Comparison of ENCODE assay signal across 24 mouse cellular contexts in the genomic region with DNA sequence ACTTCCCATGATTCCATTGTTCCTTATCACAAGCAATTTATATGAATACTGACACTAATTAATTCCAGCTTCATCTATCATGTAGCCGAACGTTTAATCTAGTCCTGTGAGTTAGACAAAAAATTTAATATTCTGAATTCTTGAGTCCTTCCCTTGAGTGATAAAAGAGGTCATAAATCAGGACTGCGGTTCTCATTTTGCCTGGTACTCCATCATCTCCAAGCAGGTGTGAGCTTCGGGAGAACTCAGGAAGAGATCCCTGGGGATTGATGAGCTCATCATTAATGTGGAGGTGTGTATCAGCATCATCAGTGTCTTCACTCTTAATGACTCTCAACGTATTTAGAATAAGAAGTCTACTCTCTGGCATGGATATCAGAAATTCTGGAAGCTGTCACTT.
"Had no signal": no experiment of that assay in that cellular context is flagged by ENCODE, and none has a peak within 500 bp of the region (broad histone marks: within the 10 kb centered on the region; RNA-seq: fewer than 3 reads in every experiment).

No protein-coding gene starts in this region.

- H3K4me1 ChIP-seq: heart, embryonic 10.5 days; heart, embryonic 12.5 days; hindbrain, embryonic 12.5 days; intestine, embryonic 15.5 days; limb, embryonic 10.5 days; limb, embryonic 12.5 days; liver, embryonic 13.5 days had no signal

- H3K4me2 ChIP-seq: heart, embryonic 12.5 days; hindbrain, embryonic 12.5 days; intestine, embryonic 15.5 days; limb, embryonic 12.5 days; liver, embryonic 11.5 days; liver, embryonic 13.5 days had no signal

- H3K4me3 ChIP-seq: gastrocnemius, adult 2 months; heart, embryonic 10.5 days; heart, embryonic 12.5 days; hindbrain, embryonic 12.5 days; intestine, embryonic 15.5 days; layer of hippocampus, adult 2 months; left cerebral cortex, adult 2 months; limb, embryonic 10.5 days; limb, embryonic 12.5 days; liver, embryonic 13.5 days had no signal

- H3K36me3 ChIP-seq: heart, embryonic 10.5 days; heart, embryonic 12.5 days; hindbrain, embryonic 12.5 days; intestine, embryonic 15.5 days; limb, embryonic 10.5 days; limb, embryonic 12.5 days; liver, embryonic 13.5 days had no signal

- ATAC-seq: forebrain, embryonic 16.5 days; inflammation-experienced regulatory T-cells, adult 6 months; intestine, embryonic 15.5 days; intestine, postnatal 0 days had no signal

- H3K27ac ChIP-seq: gastrocnemius, adult 2 months; heart, embryonic 10.5 days; hindbrain, embryonic 12.5 days; intestine, embryonic 15.5 days; layer of hippocampus, adult 2 months; left cerebral cortex, adult 2 months; limb, embryonic 10.5 days; limb, embryonic 12.5 days; liver, embryonic 13.5 days had no signal

- H3K27me3 ChIP-seq: heart, embryonic 12.5 days; hindbrain, embryonic 12.5 days; intestine, embryonic 15.5 days; limb, embryonic 12.5 days; liver, embryonic 13.5 days had no signal

- H3K9ac ChIP-seq: heart, embryonic 12.5 days; hindbrain, embryonic 12.5 days; intestine, embryonic 15.5 days; limb, embryonic 12.5 days; liver, embryonic 13.5 days had no signal

- H3K9me3 ChIP-seq: heart, embryonic 10.5 days; heart, embryonic 12.5 days; hindbrain, embryonic 12.5 days; intestine, embryonic 15.5 days; limb, embryonic 10.5 days; limb, embryonic 12.5 days; liver, embryonic 13.5 days had no signal

- DNase-seq: gastrocnemius, adult 2 months; gastrocnemius, postnatal 10 days; gastrocnemius, postnatal 25 days; heart, postnatal 10 days; heart, postnatal 4 days; kidney, adult 18-20 months; kidney, adult 8-10 months; kidney, postnatal 10 days; kidney, postnatal 25 days; kidney, postnatal 4 days; liver; liver, embryonic 13.5 days had no signal
